Mouse (Mus musculus) neural tube, embryonic 13.5 days (tissue): ENCODE data around the gene Ighmbp2. TPM values are rescaled to one million over a fixed set of nuclear protein-coding genes. Genes with fewer than 3 reads are reported as not detected.
"Not testable (repeated sequence)": the region's sequence is repeated elsewhere in the genome, so short reads cannot be mapped to it uniquely, and the experiment has no call there.

ENCODE experiments used
- ATAC-seq: fragments of 200-750 bp; cut with Nextera tagmentation; 2 replicates; pipeline ENCODE4 v1.8.0; 2017; ENCODE audit warnings: low read depth, mild to moderate bottlenecking, moderate TSS enrichment, moderate library complexity
- H3K27ac ChIP-seq: fragments of 300-500 bp; sonication (generic); replicated peaks from 2 replicates; pipeline ENCODE4 v1.5.1; 2015; ENCODE audit warnings: moderate library complexity, mild to moderate bottlenecking, inconsistent platforms
- H3K27me3 ChIP-seq: fragments of 300-500 bp; sonication (generic); 2 replicates; pipeline ENCODE4 v1.6.1; 2015; ENCODE audit warnings: mild to moderate bottlenecking, inconsistent platforms
- H3K36me3 ChIP-seq: fragments of 300-500 bp; sonication (generic); 2 replicates; pipeline ENCODE4 v1.6.1; 2015; ENCODE audit warnings: mild to moderate bottlenecking, inconsistent platforms
- H3K4me1 ChIP-seq: fragments of 300-500 bp; sonication (generic); replicated peaks from 2 replicates; pipeline ENCODE4 v1.6.1; 2015; ENCODE audit warnings: inconsistent platforms
- H3K4me2 ChIP-seq: fragments of 300-500 bp; sonication (generic); 2 replicates; pipeline ENCODE4 v1.6.1; 2015; ENCODE audit warnings: inconsistent platforms, mild to moderate bottlenecking, moderate library complexity
- H3K4me3 ChIP-seq: fragments of 300-500 bp; sonication (generic); 2 replicates; pipeline ENCODE4 v1.5.1; 2015; ENCODE audit warnings: mild to moderate bottlenecking, inconsistent platforms
- H3K9ac ChIP-seq: fragments of 300-500 bp; sonication (generic); 2 replicates; pipeline ENCODE4 v1.6.1; 2015; ENCODE audit warnings: moderate library complexity, mild to moderate bottlenecking, inconsistent platforms
- H3K9me3 ChIP-seq: fragments of 300-500 bp; sonication (generic); 2 replicates; pipeline ENCODE4 v1.6.1; 2016; ENCODE audit warnings: inconsistent platforms
- WGBS: fragments of 180-500 bp; shearing (Covaris S2); methylation state at CpG from one replicate; pipeline ENCODE4 v1.1.7; 2015; 5-methylcytosine and 5-hydroxymethylcytosine counted together
- microRNA-seq: library from miRNA; unstranded; fragments of <30 nt; microRNA quantifications from one replicate; pipeline ENCODE4, GENCODE M21; 2016
- polyA plus RNA-seq: library from polyadenylated mRNA; unstranded; fragments of >200 nt; fragmentation: Nextera tagmentation; extraction: Ambion mirVana; gene quantifications from 2 replicates; pipeline ENCODE4 v1.2.1, GENCODE M21; 2015

Gene Ighmbp2
- polyA plus RNA-seq, 1 experiment from 2014 or later = 9.6 TPM

DNA sequence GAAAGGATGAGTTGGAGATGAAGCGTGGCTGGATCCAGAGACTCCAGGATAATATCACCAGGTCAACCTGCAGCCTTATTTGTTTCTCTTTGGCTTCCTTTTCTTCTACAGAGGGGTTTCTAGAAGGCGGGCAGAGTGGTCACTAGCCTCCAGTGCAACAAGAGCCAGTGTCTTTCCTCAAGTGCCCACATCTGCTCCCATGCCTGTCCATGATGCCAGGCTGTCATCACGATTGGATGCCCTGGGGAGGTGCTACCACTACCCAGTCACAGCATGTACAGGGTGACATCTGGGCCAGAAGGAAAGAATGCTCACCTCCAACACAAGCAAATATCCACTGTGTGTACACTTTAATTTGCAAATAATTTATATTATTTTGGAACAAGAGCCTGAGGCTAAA lies 22.2 kb downstream of the Ighmbp2 start:
- Histone ChIP-seq H3K4me2 (no peak overlapping the region), H3K27ac (no peak overlapping the region), H3K4me1 (no peaks in the 10 kb centered on the region), H3K9ac (no peak overlapping the region), H3K9me3 (no peaks in the 10 kb centered on the region), H3K27me3 (no peaks in the 10 kb centered on the region), H3K4me3 (no peak overlapping the region), H3K36me3 (peaks cover 63% of the 10 kb centered on the region)
- 92% methylated on average over 3 of the region's 3 CpGs for WGBS
- no peak for ATAC-seq

DNA sequence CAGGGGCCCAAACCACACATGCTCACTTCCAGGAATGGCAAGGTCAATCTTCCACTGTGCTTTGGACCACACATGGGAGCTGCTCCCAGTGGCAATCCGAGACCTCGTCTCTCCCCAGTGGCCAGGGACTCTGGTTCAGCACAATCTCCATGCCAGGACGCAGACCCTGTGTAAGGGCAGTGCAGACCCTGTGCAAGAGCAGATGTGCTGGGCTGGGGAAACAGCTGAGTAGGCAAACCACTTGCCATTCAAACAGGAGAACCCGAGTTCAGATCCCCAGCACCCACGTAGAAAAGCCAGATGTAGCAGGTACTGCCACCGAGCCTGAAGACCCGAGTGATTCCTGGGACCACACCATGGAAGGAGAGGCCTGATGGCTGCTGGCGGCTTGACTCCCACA lies 22.8 kb downstream of the Ighmbp2 start:
- H3K36me3 ChIP-seq = peaks cover 57% of the 10 kb centered on the region
- no peak for ATAC-seq
- no peaks in the 10 kb centered on the region for H3K9me3 ChIP-seq
- no peak overlapping the region for H3K4me2 ChIP-seq
- WGBS = 94% methylated on average over 8 of the region's 8 CpGs
- no peak overlapping the region for H3K27ac ChIP-seq
- no peak overlapping the region for H3K9ac ChIP-seq
- H3K27me3 ChIP-seq = no peaks in the 10 kb centered on the region
- H3K4me1 ChIP-seq = no peaks in the 10 kb centered on the region
- no peak overlapping the region for H3K4me3 ChIP-seq

DNA sequence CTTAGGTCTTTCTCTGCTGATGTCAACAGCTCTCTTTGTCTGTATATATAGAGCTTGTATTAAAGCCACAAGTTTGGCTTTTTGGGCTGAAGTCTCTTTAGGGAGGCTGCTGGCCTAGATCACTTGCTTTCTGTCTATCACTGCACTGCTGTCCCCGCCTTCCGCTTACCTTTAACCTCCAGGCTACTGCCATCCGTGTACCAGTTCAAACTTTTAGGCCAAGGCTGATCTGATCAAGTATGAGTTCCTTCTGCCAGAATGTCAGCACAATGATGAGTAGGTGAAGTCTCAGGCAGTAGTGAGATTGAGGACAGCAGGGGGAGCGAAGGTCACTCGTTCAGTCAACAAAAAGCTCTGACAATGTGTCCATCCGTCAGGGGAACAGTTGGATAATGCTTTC lies 57.6 kb downstream of the Ighmbp2 start:
- ATAC-seq, H3K36me3 ChIP-seq: not testable (repeated sequence)
- WGBS = 84% methylated on average over 4 of the region's 6 CpGs

DNA sequence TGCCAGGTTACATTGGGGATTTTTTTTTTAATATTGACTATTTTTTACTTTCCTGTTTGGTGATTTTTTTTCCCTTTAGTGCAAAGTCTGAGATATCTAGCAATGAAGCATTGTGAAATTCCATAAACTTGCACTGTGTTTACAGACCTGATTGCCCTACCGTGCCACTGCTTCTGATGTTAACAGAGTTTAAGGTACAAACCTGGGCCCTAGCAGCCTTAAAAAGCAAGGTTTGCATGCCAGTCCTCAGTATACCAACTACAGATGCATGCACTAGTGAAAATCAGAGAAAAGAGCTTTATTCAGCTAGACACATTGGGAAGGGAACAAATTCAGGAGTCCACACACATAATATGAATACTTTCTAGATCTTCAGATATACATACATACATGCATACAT lies 67.9 kb downstream of the Ighmbp2 start:
- H3K27me3 ChIP-seq, H3K4me3 ChIP-seq, H3K9ac ChIP-seq, H3K4me2 ChIP-seq, ATAC-seq, H3K9me3 ChIP-seq, H3K4me1 ChIP-seq, H3K27ac ChIP-seq, H3K36me3 ChIP-seq: not testable (repeated sequence)
- 68% methylated on average over 1 of the region's 1 CpGs for WGBS

More for the DNA sequence above, 57.6 kb downstream of the Ighmbp2 start:
- H3K27ac ChIP-seq, H3K9me3 ChIP-seq, H3K9ac ChIP-seq, H3K4me3 ChIP-seq, H3K4me2 ChIP-seq, H3K27me3 ChIP-seq, H3K4me1 ChIP-seq: not testable (repeated sequence)

Small RNA genes lying within 50 kb of the gene (microRNA-seq; reads per million reads assigned to microRNA genes)
- 0.44 reads per million for gene Mir6984

Other genes with a start within 250 kb of the Ighmbp2 start
- gene Mrpl21, start 116 bp downstream of the Ighmbp2 start, polyA plus RNA-seq = 105 and 112 TPM in 2 replicates
- 16.1 and 19.3 TPM in 2 replicates for gene Cpt1a, start 39.3 kb upstream of the Ighmbp2 start, polyA plus RNA-seq
- gene Tesmin, start 105.8 kb upstream of the Ighmbp2 start, polyA plus RNA-seq = 0.22 TPM in 1 of 2 replicates, not detected in the other
- 115 and 210 TPM in 2 replicates for gene Gal, start 131.5 kb upstream of the Ighmbp2 start, polyA plus RNA-seq